Mouse (Mus musculus) lung, postnatal 25 days (tissue): ENCODE measurements around the gene Foxk1.
A peak's percentile ranks its signal among the peaks of the same experiment; 100 is the strongest.

ENCODE experiments used
- DNase-seq: peaks from one replicate; pipeline ENCODE4 v3.0.0; 2022; ENCODE audit warnings: low spot score

Gene Foxk1

GRCm38 (mm10) chr5:142478829-142479435, 77.6 kb downstream of the Foxk1 start:
- peak; percentile 62 for DNase-seq

GRCm38 (mm10) chr5:142482512-142482911, 81.2 kb downstream of the Foxk1 start:
- no peak for DNase-seq

- DNase-seq: no peak
Observed at GRCm38 (mm10) chr5:142483581-142483980, 82.3 kb downstream of the Foxk1 start.

GRCm38 (mm10) chr5:142486654-142487053, 85.4 kb downstream of the Foxk1 start:
- no peak for DNase-seq

- DNase-seq: no peak
Observed at GRCm38 (mm10) chr5:142489955-142490707, 88.8 kb downstream of the Foxk1 start.

- no peak for DNase-seq
Observed at GRCm38 (mm10) chr5:142493307-142493706, 92.0 kb downstream of the Foxk1 start.

GRCm38 (mm10) chr5:142495321-142496096, 94.2 kb downstream of the Foxk1 start:
- DNase-seq: no peak

GRCm38 (mm10) chr5:142498964-142499363, 97.7 kb downstream of the Foxk1 start:
- DNase-seq: peak; percentile 16

- DNase-seq: no peak
Observed at GRCm38 (mm10) chr5:142500918-142501317, 99.6 kb downstream of the Foxk1 start.

GRCm38 (mm10) chr5:142502414-142502813, 101.1 kb downstream of the Foxk1 start:
- peak; percentile 87 for DNase-seq

GRCm38 (mm10) chr5:142504175-142504574, 102.9 kb downstream of the Foxk1 start:
- DNase-seq: no peak

- DNase-seq: no peak
Observed at GRCm38 (mm10) chr5:142505695-142506423, 104.6 kb downstream of the Foxk1 start.

- peak; percentile 26 for DNase-seq
Observed at GRCm38 (mm10) chr5:142509141-142510060, 108.1 kb downstream of the Foxk1 start.

GRCm38 (mm10) chr5:142510061-142510414, 108.7 kb downstream of the Foxk1 start:
- DNase-seq: no peak
